Mouse (Mus musculus) bone marrow macrophage, adult 2 months (primary cell): ENCODE measurements around the gene Rtkn2. TPM values are rescaled to one million over a fixed set of nuclear protein-coding genes. Genes with fewer than 3 reads are reported as not detected.

Experiments
- H3K27ac ChIP-seq: 2 replicates; pipeline ENCODE4 v1.5.1; 2012; ENCODE audit warnings: low read depth, low read length; ENCODE audit not compliant: insufficient read depth
- H3K4me1 ChIP-seq: 2 replicates; pipeline ENCODE4 v1.6.1; 2012; ENCODE audit warnings: low read length; ENCODE audit not compliant: control insufficient read depth, insufficient read depth
- H3K4me3 ChIP-seq: 2 replicates; pipeline ENCODE4 v1.5.1; 2012; ENCODE audit warnings: mild to moderate bottlenecking, low read length, moderate library complexity; ENCODE audit not compliant: insufficient read depth
- CTCF ChIP-seq: IDR thresholded peaks from 2 replicates; pipeline ENCODE4 v1.5.1; 2012; ENCODE audit warnings: low read depth, mild to moderate bottlenecking, low read length, moderate library complexity
- POLR2A ChIP-seq: IDR thresholded peaks from 2 replicates; pipeline ENCODE4 v1.6.1; 2012; ENCODE audit warnings: mild to moderate bottlenecking, low read depth, low read length, borderline replicate concordance
- polyA plus RNA-seq: library from polyadenylated mRNA; stranded (reverse); fragments of >200 nt; gene quantifications from 2 replicates; pipeline ENCODE4 v1.2.4, GENCODE M21; 2012; ENCODE audit not compliant: missing spikeins, insufficient read depth, insufficient read length

Rtkn2 gene
- polyA plus RNA-seq, 1 experiment, result 1.7 TPM

DNA sequence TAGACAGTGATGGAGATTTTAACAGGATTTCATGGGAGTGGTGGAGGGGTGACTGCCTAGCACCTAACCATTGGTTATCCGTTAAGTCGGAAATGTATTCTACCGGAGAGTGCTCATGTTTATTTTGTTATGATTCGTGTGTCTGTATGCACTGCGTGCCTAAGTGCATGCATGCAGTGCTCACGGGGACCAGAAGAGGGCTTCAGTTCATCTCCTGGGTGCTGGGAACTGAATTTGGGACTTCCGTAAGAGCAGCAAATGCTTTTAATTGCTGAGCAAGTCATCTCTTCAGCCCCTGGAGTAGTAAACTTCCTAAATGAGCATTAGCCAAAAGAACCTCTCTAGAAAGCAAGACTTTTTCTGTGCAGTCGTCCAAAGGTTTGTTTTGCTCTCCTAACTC is 72.9 kb downstream of the Rtkn2 start:
- Histone ChIP-seq H3K4me3 (no peak overlapping the region), H3K27ac (no peak overlapping the region), H3K4me1 (no peaks in the 10 kb centered on the region)
- TF ChIP-seq POLR2A (no peak), CTCF (no peak)

DNA sequence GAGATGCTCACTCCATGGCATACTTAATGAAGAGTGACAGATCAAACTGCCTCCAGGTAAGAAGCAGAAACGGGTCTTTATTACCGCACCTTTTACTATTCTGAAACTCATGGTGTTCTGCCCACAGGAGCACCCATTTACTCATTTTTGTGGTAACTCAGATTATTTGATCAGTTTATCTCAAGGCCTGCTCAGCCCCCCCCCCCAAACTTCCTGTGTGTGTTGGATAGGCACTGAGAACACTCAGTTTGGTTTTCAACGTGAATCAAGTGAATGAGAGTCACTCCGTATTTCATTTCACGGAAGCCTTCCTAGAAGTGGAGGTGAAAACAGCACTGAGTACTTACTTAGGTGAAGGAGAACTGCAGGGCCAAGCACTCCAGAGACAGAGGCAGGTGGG is 74.8 kb downstream of the Rtkn2 start:
- TF ChIP-seq CTCF, result no peak
- TF ChIP-seq POLR2A, result no peak
- Histone ChIP-seq H3K27ac (no peak overlapping the region), H3K4me3 (no peak overlapping the region), H3K4me1 (no peaks in the 10 kb centered on the region)

DNA sequence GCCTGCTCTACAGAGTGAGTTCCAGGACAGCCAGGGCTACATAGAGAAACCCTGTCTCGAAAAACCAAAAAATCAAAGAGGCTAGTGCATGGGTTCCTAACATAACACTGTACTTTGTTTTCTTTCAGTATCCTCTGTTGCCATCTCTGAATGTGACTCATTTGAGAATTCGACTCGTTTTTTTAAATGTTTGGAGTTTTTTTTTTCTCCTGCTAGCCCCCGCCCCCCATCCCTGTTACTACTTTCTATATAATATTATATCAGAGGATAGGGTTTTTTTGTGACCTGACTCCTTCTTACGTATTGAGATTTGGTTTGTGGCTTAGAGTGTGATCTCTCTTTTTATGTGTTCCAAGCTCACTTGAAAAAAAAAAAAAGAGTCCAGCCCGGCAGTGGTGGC is 75.3 kb downstream of the Rtkn2 start:
- TF ChIP-seq CTCF (no peak), POLR2A (no peak)
- H3K27ac ChIP-seq, result no peak overlapping the region
- no peak overlapping the region for H3K4me3 ChIP-seq
- no peaks in the 10 kb centered on the region for H3K4me1 ChIP-seq

DNA sequence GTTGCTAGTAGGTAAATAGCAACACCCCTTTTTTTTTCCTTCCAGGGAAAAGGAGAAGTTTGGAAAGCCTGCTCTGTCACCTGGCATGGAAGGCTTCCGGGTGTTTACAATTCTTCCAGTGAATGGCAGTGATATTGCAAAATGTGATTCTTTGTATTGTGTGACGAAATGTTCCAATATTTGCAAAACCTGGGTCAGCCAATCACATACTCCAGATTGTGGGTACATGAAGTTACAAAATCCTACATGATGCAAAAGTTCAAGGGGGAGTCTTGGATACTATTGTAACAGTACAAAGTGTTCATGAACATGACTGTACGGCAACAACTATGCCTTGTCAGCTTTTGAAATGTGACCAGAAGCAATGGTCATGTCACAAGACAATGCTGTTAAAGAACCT is 78.5 kb downstream of the Rtkn2 start:
- H3K4me1 ChIP-seq, result no peaks in the 10 kb centered on the region; the same call in 1 of the 2 replicates
- no peak overlapping the region for H3K4me3 ChIP-seq
- TF ChIP-seq CTCF, result no peak
- TF ChIP-seq POLR2A, result no peak
- no peak overlapping the region for H3K27ac ChIP-seq

DNA sequence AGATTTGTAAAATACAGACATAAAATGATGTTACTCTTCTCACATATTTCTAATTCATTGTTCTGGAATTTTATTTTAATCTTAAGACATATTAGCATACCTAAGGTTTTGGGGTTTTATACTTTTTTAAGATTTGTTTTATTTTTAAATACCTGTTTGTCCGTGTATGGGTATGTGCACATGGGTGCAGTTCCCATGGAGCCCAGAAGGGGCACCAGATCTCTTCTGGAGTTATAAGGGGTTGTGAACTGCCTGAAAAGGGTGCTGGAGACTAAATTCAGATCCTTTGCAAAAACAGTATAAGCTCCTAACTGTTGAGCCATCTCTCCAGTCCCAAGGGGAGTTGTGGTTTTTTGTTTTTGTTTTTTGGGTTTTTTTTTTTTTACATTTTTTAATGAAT is 79.0 kb downstream of the Rtkn2 start:
- H3K4me3 ChIP-seq, result no peak overlapping the region

DNA sequence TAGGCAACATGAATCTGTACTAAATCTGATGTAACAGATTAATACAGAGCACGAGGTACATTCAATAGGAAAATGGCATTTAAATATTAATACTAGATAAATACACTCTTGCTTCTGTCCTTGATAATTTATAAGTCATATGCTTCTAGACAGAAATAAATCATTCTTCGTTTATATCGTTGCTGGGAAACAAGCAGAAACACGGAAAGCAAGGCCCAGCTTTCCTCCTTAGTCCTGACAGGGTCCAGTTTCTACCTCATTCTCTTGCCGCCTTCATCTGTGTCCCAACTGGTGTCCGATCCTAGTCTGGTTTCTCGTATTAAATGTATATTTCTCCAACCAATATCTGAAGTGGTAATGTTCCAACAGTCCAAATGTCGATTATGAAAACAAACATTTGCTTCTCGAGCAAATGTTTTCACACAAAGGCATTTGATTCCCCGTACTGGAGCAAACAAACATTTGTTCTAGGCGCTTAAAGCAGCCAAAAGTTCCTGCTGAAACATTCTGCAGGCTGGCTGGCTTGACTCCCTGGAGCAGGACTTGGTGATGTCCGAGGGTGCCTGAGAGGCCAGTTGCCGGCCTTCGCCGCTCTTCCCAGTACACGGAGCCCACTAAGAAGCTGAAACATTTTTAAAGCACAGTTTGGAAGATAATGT is 81.3 kb downstream of the Rtkn2 start:
- no peak for TF ChIP-seq CTCF
- no peak for TF ChIP-seq POLR2A
- peaks cover 7% of the 10 kb centered on the region for H3K4me1 ChIP-seq
- no peak overlapping the region for H3K27ac ChIP-seq
- H3K4me3 ChIP-seq, result no peak overlapping the region

More for the DNA sequence above, 79.0 kb downstream of the Rtkn2 start:
- peaks cover 3% of the 10 kb centered on the region for H3K4me1 ChIP-seq
- H3K27ac ChIP-seq, result no peak overlapping the region
- TF ChIP-seq POLR2A (no peak), CTCF (no peak)

DNA sequence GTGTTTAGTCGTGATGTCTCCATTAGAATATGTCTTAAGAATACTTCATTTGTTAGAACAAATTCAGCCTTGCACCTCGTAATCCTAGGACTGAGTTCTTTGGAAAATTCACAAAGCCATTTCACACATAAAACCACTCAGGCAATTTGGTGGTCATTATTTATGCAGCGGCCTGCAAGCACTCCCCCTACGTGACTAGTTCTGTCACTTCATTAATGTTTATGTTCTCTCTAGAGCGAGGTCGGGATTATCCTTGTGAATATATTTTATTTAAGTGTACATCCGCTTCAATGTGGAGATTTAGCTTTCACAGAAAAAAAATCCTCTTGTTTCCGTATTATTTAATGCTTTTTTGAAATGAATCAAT is 81.9 kb downstream of the Rtkn2 start:
- TF ChIP-seq CTCF (no peak), POLR2A (no peak)
- Histone ChIP-seq H3K27ac (no peak overlapping the region), H3K4me1 (peaks cover 7% of the 10 kb centered on the region), H3K4me3 (no peak overlapping the region)

DNA sequence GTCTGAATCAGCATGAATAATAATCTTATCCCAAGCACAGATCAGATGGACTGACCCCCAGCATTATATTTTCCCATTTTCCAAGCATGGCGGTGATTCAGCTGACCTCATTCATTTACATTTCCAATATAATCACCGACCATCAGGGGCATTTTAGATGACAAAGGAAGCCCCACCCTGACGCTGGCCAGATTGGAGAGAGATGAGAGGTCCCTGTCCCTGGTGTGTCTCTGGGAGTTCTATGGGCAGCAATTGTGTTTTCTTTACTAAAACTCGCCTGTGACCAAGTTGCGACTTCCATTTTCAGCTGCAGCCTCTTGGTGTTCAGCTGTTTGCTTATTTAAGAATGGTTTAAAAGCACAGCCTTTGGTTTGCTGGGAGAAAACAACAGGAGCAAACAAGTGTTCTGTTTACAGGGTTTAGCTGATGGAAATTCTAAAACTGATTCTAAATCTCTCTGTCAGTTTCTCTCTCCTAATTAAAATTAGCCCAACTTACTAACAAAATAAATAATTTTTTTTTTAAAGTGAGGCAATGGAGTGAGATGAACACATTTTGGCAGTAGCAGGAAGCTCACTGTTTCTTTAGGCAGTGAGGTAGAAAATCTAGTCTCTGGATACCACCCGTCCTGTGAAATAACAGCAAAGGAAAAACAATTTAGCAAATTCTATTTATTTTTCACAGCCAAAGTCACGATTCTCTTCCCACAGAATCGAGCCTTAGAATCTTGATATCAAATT is 84.6 kb downstream of the Rtkn2 start:
- Histone ChIP-seq H3K27ac (no peak overlapping the region), H3K4me3 (no peak overlapping the region), H3K4me1 (peaks cover 7% of the 10 kb centered on the region)
- no peak for TF ChIP-seq CTCF
- no peak for TF ChIP-seq POLR2A

DNA sequence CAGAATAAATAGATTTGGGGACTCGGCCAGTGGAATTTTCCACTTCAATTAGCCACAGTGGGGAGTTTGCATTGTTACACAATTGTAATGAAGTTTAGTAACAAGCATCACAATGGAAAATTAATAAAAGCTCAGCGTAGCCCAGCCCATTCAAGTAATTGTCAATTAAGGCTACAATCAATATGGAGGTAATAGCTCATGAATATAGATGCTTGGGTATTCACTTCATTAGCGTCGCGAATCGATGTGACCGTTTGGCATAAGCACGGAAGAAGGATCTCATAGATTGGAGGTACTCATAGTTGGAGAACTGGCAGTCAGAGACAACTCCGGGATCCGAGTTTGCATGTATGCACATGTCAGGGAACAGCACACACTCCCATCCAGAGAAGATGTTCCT is 85.2 kb downstream of the Rtkn2 start:
- no peak overlapping the region for H3K27ac ChIP-seq
- peaks cover 7% of the 10 kb centered on the region for H3K4me1 ChIP-seq
- no peak for TF ChIP-seq CTCF
- no peak overlapping the region for H3K4me3 ChIP-seq

DNA sequence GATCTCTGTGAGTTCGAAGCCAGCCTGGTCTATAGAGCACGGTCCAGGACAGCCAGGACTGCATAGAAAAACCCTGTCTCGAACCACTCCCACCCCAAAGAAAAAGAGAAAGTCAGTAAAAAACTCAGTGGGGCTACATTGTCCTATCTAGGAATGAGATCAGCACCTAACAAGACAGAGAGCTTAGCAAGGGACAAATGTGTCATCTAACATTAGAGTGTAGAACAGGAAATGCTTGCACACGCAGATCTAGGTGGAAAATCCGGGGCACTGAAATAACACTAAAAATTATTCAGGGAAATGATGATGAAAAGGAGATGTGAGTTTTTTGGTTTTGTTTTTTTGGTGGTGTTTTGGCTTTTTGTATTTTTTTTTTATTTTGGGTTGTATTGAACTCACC is 86.8 kb downstream of the Rtkn2 start:
- TF ChIP-seq POLR2A (no peak), CTCF (no peak)
- Histone ChIP-seq H3K4me3 (no peak overlapping the region), H3K27ac (no peak overlapping the region), H3K4me1 (peaks cover 7% of the 10 kb centered on the region)

DNA sequence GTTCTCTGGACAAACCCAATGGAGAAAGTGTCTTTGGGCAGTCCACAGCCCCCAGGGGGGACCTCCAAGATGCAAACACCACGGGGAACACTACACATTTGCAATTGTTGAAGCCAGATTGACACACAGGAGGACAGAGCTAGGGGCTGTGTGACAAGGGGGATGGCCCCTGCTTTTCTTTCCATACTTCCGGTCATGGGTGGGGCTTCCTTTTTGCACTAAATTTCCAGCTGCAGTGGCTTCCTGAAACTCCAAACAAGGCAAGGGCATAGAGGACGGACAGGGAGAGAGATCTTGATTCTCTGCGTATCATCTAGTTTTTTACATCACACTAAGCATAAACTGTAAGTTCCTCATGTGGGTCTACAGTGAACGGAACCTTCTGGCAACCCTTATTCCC is 88.6 kb downstream of the Rtkn2 start:
- H3K27ac ChIP-seq, result no peak overlapping the region
- TF ChIP-seq CTCF, result no peak
- no peak for TF ChIP-seq POLR2A
- peaks cover 6% of the 10 kb centered on the region for H3K4me1 ChIP-seq
- no peak overlapping the region for H3K4me3 ChIP-seq
